Mouse (Mus musculus): ENCODE measurements around the gene Cebpg. TPM values are rescaled to one million over a fixed set of nuclear protein-coding genes. Genes with fewer than 3 reads are reported as not detected.

The Cebpg gene
- 42.3 and 44.9 TPM in 2 replicates for polyA plus RNA-seq (2015; fragmentation: Nextera tagmentation; extraction: Ambion mirVana)

DNA sequence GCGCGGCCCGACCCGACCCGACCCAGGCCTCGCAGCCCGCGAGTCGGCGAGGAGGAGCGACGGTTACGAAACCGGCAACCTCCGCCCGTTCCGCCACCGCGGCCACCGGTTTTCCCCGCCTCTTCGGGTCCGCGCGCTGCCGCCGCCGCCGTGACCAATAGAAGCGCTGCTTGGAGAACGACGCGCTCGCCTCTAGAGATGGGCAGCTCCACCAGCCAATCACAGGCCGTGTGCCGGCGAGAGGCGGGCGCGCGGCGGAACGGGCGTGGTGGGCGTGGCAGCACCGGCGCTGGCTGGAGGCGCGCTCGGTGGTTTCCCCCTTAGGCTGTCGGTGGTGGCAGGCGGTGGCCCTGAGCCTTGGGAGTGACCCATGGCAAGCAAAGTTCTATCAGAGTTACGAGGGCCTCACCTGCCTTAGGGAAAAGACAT lies at the start of gene Cebpg:
Cebpg (minus strand) TSS at position 138 of the 429 bp plus-strand sequence.
- H3K36me3 ChIP-seq: no peaks in the 10 kb centered on the region
- H3K27me3 ChIP-seq: no peaks in the 10 kb centered on the region
- peaks cover 3% of the 10 kb centered on the region; the same call in 1 of the 2 replicates for H3K9me3 ChIP-seq
- H3K4me3 ChIP-seq: peak within 1 kb of the TSS; percentile 82
- H3K4me2 ChIP-seq: peak within 1 kb of the TSS; percentile 74
- peak within 1 kb of the TSS; percentile 85 for H3K27ac ChIP-seq
- peak; percentile 98 for ATAC-seq (ENCODE audit: borderline replicate concordance, extremely low read depth, low FRiP score, low TSS enrichment)
- WGBS: under 1% methylated on average over 39 of the region's 53 CpGs
- H3K9ac ChIP-seq: peak within 1 kb of the TSS; percentile 81
- peaks cover 17% of the 10 kb centered on the region for H3K4me1 ChIP-seq

DNA sequence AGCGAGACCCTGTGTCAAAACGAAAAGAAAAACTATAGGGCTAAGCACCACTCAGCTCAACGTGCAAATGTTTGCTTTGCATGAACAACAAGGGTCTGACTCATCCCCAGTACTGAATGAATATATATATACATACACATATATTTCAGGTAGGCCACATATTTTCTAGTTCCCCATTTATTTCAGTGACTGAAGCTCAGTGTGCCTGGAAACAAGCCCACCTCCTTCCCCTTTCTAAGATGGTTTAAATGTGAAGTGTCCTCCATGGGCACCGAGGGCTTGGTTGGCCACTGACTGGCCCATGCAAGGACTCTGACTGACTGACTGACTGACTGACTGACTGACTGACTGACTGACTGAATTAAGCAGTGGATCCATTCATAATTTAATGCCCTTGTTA lies 43.2 kb upstream of the Cebpg start:
- H3K36me3 ChIP-seq: no peaks in the 10 kb centered on the region
- H3K9me3 ChIP-seq: no peaks in the 10 kb centered on the region
- H3K4me3 ChIP-seq: no peak overlapping the region
- no peak for ATAC-seq (ENCODE audit: borderline replicate concordance, extremely low read depth, low FRiP score, low TSS enrichment)
- no peak overlapping the region for H3K4me2 ChIP-seq
- 0 out of 2 replicates have a peak, but pooled peaks cover 4% of the 10 kb centered on the region for H3K4me1 ChIP-seq
- H3K27ac ChIP-seq: no peak overlapping the region
- WGBS: 50% methylated on average over 4 of the region's 4 CpGs
- H3K27me3 ChIP-seq: no peaks in the 10 kb centered on the region
- no peak overlapping the region for H3K9ac ChIP-seq

DNA sequence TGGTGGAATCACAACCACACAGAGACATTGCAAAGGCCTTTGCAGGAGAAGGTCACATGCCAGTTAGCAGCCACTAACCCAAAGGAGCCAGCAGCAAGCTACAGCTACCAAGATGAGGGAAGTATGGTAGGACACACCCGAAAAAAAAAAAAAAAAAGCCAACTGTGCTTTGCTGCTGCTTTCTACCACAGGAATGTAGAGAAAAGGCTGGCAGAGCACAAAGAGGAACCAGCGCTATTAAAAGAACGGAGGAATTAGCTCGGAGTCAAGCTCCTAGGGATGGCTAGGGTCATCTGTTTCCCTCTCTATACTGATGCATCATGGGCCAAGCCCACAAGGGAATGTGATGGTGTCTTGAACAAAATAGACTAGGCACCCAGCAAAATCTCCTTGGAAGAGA lies 42.4 kb upstream of the Cebpg start:
- no peaks in the 10 kb centered on the region for H3K27me3 ChIP-seq
- H3K27ac ChIP-seq: no peak overlapping the region
- H3K9me3 ChIP-seq: no peaks in the 10 kb centered on the region
- WGBS: 71% methylated on average over 4 of the region's 4 CpGs
- no peak overlapping the region for H3K4me3 ChIP-seq
- H3K4me1 ChIP-seq: 0 out of 2 replicates have a peak, but pooled peaks cover 4% of the 10 kb centered on the region
- no peaks in the 10 kb centered on the region for H3K36me3 ChIP-seq
- ATAC-seq (ENCODE audit: borderline replicate concordance, extremely low read depth, low FRiP score, low TSS enrichment): no peak
- no peak overlapping the region for H3K9ac ChIP-seq
- H3K4me2 ChIP-seq: no peak overlapping the region

DNA sequence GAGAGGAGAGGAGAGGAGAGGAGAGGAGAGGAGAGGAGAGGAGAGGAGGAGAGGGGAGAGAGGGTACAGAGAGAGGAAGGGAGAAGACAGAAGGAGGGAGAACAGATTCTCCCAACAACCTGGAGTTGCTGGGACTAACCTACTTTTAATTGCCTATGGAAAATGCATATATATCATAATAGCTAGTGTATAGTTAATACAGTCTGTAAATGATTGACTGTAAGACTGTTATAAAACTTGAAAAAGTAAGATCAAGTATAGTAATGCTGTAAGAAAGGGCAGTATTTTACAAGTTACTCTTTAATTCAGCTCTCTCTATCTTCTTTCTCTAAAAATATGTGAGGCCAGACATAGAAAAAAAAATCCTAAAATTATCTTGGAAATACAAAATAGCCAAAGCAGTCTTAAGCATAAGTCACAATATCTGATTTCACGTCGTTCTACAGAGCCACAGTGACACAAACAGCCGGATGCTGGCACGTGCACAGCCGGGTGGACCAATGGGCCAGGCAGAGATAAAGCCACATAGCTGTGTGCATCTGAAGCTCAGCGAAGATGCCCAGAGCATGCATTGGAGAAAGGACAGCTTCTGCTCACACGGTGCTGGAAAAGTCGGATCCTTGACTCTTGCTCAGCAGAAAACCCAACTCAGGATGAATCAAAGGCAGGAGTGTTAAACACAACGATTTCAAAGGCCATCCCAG lies 38.8 kb upstream of the Cebpg start:
- no peak for ATAC-seq (ENCODE audit: borderline replicate concordance, extremely low read depth, low FRiP score, low TSS enrichment)
- Histone ChIP-seq H3K4me2 (no peak overlapping the region), H3K4me3 (no peak overlapping the region), H3K9me3 (no peaks in the 10 kb centered on the region), H3K27ac (no peak overlapping the region), H3K9ac (no peak overlapping the region), H3K4me1 (0 out of 2 replicates have a peak, but pooled peaks cover 4% of the 10 kb centered on the region), H3K27me3 (no peaks in the 10 kb centered on the region), H3K36me3 (no peaks in the 10 kb centered on the region)
- WGBS: 69% methylated on average over 9 of the region's 9 CpGs

DNA sequence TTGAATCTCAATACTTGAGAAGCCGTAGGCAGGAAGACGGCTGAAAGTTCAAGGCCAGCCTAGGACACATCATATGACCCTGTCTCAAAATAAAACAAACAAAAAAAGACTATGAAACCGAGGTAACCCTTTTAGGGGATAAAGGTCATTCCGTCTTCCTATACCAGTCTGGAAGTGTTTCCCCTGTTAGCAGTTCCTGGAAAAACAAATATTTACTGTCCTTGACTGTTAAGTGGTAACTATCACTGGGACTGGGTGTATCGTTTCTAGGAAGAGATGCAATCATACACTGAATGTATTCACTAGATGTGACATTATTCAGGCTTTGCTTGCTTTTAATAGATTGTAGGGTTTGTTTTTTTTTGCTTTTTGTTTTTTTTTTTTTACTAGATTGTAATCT lies 34.2 kb upstream of the Cebpg start:
- 42% methylated on average over 5 of the region's 5 CpGs for WGBS
- H3K4me2 ChIP-seq: no peak overlapping the region
- peaks cover 11% of the 10 kb centered on the region; the same call in 1 of the 2 replicates for H3K27me3 ChIP-seq
- H3K4me3 ChIP-seq: no peak overlapping the region
- no peaks in the 10 kb centered on the region for H3K9me3 ChIP-seq
- H3K27ac ChIP-seq: no peak overlapping the region
- no peak for ATAC-seq (ENCODE audit: borderline replicate concordance, extremely low read depth, low FRiP score, low TSS enrichment)
- peaks cover 11% of the 10 kb centered on the region for H3K4me1 ChIP-seq
- H3K9ac ChIP-seq: no peak overlapping the region
- H3K36me3 ChIP-seq: no peaks in the 10 kb centered on the region

DNA sequence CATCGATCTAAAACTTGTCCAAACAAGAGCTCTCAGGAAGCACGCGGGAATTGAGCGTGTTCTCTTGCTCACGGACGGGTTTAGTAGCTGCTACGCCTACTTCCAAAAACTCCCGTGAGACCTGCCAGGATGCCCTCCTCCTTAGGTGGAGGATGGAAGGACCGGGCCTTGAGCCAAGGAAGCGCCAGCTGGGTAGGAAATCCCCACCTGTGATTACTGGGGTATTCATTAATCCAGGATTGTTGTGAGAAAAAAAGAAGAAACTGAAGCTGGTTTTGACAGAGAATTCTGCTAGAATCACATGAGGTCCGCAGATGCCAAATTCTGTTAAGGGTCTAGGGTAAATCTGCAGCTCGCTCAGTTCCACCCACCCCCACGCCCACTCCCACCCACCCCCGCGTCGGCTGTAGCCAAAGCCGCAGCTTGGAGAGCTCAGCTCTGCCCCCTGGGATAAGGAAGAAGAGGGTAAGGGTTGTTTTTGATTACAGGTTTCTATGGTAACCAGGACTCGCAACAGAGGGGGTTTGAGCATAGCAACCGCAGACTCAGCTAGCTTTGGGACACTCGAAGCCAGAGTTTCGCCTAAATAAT lies 30.0 kb upstream of the Cebpg start:
- no peaks in the 10 kb centered on the region for H3K9me3 ChIP-seq
- ATAC-seq (ENCODE audit: borderline replicate concordance, extremely low read depth, low FRiP score, low TSS enrichment): no peak
- peak overlapping the region; percentile 47 for H3K4me2 ChIP-seq
- H3K36me3 ChIP-seq: no peaks in the 10 kb centered on the region
- no peak overlapping the region for H3K27ac ChIP-seq
- peaks cover 11% of the 10 kb centered on the region; the same call in 1 of the 2 replicates for H3K27me3 ChIP-seq
- no peak overlapping the region for H3K9ac ChIP-seq
- H3K4me1 ChIP-seq: peaks cover 17% of the 10 kb centered on the region
- WGBS: 1% methylated on average over 21 of the region's 21 CpGs
- peak overlapping the region; percentile 13; the same call in 1 of the 2 replicates for H3K4me3 ChIP-seq

DNA sequence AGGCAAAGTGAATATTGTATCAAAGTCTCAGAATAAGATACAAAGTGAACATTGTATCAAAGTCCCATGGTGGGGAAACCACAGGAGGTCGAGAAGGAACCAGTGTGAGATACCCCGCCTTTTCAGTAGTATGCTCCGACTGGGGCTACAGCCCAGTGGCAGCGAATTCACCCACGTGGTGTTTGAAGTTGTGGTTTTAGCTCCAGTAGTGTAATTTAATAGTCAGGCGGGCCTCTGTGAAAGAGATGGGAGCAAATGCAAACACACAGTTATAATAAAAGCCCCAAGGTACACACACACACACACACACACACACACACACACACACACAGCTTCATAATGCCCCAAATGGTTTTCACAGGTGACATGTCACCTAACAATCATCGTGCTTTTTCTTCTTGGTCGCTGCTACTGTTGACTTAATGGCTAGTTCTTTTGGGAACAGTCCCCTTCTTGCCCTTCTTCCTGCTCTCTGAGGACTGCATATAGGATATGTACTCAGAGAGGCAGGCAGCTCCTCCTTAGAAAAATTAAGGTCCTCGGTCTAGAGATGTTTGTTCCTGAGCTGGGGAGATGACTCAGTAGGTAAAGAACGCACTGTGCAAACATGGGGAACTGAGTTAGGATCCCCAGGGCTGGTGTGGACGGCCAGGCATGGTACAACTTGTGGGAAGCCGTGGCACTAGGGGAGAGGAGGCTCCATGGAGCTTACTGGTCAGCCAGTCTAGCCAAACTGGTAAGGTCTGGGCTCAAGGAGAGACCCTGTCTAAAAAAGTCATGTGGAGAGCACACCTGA lies 28.4 kb upstream of the Cebpg start:
- ATAC-seq (ENCODE audit: borderline replicate concordance, extremely low read depth, low FRiP score, low TSS enrichment): peak; percentile 62; the same call in 1 of the 2 replicates
- 51% methylated on average over 12 of the region's 12 CpGs for WGBS

DNA sequence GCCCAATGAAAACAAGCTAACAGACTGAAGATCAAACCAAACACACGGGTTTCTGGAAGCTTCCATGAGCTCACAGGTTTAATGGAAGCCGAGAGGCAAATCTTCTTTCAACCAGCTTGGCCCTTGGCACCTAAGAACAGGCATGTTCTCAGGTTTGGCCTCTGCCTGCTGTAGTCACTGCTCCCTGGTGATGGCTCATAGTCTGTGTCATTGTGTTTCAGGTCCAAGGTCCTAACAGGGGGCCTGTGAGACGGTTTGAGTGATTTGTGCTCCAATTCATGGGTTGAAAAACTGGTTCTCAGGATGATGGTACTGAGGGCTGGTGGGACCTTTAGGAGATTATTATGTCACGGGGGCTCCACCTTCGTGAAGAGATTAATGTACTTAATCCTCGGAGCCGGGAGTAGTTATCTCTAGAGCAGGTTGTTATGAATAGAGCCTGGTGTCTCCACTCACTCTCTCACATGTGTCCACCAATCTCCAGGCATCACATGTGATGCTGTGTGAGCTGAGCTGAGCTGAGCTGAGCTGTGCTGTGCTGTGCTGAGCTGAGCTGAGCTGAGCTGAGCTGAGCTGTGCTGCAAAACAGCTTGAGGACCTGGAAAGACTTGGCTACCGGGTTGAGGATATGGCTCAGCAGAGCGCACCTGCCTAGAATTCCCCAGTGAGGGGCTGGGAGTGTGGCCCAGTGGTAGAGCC lies 25.2 kb upstream of the Cebpg start:
- 63% methylated on average over 9 of the region's 9 CpGs for WGBS
- H3K27me3 ChIP-seq: peaks cover under 1% of the 10 kb centered on the region; the same call in 1 of the 2 replicates
- H3K27ac ChIP-seq: peak overlapping the region; percentile 5; the same call in 1 of the 2 replicates
- peak overlapping the region; percentile 39 for H3K4me2 ChIP-seq
- no peaks in the 10 kb centered on the region for H3K9me3 ChIP-seq
- no peaks in the 10 kb centered on the region for H3K36me3 ChIP-seq
- ATAC-seq (ENCODE audit: borderline replicate concordance, extremely low read depth, low FRiP score, low TSS enrichment): peak; percentile 19; the same call in 1 of the 2 replicates
- no peak overlapping the region; the same call in 1 of the 2 replicates for H3K4me3 ChIP-seq
- no peak overlapping the region for H3K9ac ChIP-seq
- H3K4me1 ChIP-seq: peaks cover 22% of the 10 kb centered on the region

More for the DNA sequence above, 28.4 kb upstream of the Cebpg start:
- H3K27me3 ChIP-seq: peaks cover 11% of the 10 kb centered on the region; the same call in 1 of the 2 replicates
- peaks cover 26% of the 10 kb centered on the region for H3K4me1 ChIP-seq
- H3K4me2 ChIP-seq: no peak overlapping the region
- no peak overlapping the region for H3K9ac ChIP-seq
- peak overlapping the region; percentile 55 for H3K27ac ChIP-seq
- H3K9me3 ChIP-seq: no peaks in the 10 kb centered on the region
- H3K4me3 ChIP-seq: no peak overlapping the region
- H3K36me3 ChIP-seq: no peaks in the 10 kb centered on the region

DNA sequence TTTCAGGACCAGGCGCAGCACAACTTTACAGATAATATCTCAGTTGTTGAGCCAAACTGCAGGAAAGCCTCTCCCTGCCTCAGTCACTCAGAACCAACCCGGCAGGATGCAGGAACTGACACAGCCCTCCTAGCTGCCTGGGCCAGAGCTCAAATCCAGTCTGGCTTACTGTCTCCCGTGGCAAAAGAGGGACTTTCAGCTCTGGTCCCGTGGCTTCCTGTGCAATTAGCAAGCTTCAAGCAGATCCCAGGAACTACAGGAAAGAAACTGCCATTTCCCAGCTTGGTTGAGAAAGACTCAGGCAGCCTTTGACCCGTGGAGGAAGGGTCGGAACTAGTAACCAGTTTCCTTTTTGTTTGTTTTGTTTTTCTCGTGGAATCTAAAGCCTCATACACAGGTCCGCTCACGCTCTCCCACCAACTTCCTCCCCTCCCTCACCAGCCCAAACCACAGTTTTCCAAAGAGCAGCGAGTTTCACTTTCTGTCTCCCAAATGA lies 24.5 kb upstream of the Cebpg start:
- Histone ChIP-seq H3K9ac (no peak overlapping the region), H3K9me3 (no peaks in the 10 kb centered on the region), H3K27me3 (no peaks in the 10 kb centered on the region), H3K27ac (peak overlapping the region; percentile 5), H3K4me2 (peak overlapping the region; percentile 39), H3K4me3 (peak overlapping the region; percentile 13; the same call in 1 of the 2 replicates), H3K36me3 (no peaks in the 10 kb centered on the region), H3K4me1 (peaks cover 17% of the 10 kb centered on the region; the same call in 1 of the 2 replicates)
- 13% methylated on average over 10 of the region's 10 CpGs for WGBS
- no peak for ATAC-seq (ENCODE audit: borderline replicate concordance, extremely low read depth, low FRiP score, low TSS enrichment)

DNA sequence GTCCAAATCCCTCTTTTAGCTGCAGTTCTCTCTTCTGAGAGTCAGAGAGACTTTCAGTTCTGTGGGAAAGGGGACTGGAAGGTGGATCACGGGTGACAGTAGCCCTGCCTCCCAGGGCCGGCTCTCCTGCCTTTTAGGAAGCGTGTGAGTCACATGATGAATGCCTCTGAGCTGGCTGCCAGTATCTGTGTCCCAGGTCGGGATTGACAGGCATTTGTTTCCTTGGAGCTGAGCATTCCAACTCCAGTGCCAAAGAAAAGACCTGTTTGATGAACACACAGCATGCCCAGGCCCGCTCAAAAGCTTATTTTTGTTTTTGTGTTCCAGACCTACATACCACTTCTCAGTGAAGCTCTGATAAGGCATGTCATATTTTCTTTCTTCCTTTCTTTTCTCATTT lies 20.3 kb upstream of the Cebpg start:
- peaks cover 12% of the 10 kb centered on the region; the same call in 1 of the 2 replicates for H3K4me1 ChIP-seq
- no peak overlapping the region for H3K4me3 ChIP-seq
- H3K4me2 ChIP-seq: no peak overlapping the region
- H3K27me3 ChIP-seq: no peaks in the 10 kb centered on the region
- H3K9me3 ChIP-seq: no peaks in the 10 kb centered on the region
- H3K27ac ChIP-seq: no peak overlapping the region
- ATAC-seq (ENCODE audit: borderline replicate concordance, extremely low read depth, low FRiP score, low TSS enrichment): no peak
- no peaks in the 10 kb centered on the region for H3K36me3 ChIP-seq
- no peak overlapping the region for H3K9ac ChIP-seq
- WGBS: 38% methylated on average over 5 of the region's 5 CpGs

DNA sequence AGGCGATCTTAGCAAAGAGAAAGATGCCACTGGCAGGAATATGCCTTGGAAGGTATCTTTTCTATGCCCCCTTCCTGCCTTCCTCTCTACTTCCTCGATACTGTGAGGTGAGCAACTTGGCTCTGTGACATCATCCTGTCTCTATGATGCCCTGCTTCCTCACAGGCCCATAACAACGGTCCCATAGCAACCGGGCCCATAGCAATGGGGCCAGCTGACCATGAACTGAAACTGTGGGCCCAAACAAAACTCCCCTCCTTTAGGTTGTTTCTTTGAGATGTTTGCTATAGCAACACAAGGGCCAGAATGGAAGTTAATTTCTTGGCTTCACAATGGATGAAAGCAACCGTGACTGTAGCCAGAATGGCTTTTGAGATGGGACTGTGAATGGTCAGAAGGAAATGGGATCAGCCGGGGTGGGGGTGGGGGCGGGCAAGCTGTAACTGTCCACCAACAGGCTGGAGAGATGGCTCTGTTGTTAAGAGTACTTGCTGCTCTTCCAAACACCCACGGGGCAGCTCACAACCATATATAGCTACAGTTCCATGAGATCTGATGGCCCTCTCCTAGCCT lies 10.4 kb upstream of the Cebpg start:
- Histone ChIP-seq H3K9me3 (no peaks in the 10 kb centered on the region), H3K4me2 (no peak overlapping the region), H3K4me3 (no peak overlapping the region), H3K27ac (no peak overlapping the region), H3K36me3 (no peaks in the 10 kb centered on the region), H3K9ac (no peak overlapping the region), H3K4me1 (no peaks in the 10 kb centered on the region; the same call in 1 of the 2 replicates), H3K27me3 (no peaks in the 10 kb centered on the region)
- WGBS: 81% methylated on average over 8 of the region's 8 CpGs
- ATAC-seq (ENCODE audit: borderline replicate concordance, extremely low read depth, low FRiP score, low TSS enrichment): no peak

Data from lung, embryonic 15.5 days (tissue).